Mouse (Mus musculus) v-Abl transformed pro-B cells (cell line): ENCODE results near the gene Nlgn3.
"Not testable (repeated sequence)": the region's sequence is repeated elsewhere in the genome, so short reads cannot be mapped to it uniquely, and the experiment has no call there.

ENCODE experiments used
- in situ Hi-C, 2 experiments: fragments of 400-800 bp; cut with MboI; formaldehyde crosslinking; loops; one replicate each; pipeline ENCODE4 v1.15.1; 2025; ENCODE audit not compliant: unreplicated experiment in 2 of 2

The Nlgn3 gene

GRCm38 (mm10) chrX:101351188-101351587 lies 52.2 kb downstream of the Nlgn3 start:
- in situ Hi-C loops, result no loop called here

GRCm38 (mm10) chrX:101358902-101359301 lies 59.9 kb downstream of the Nlgn3 start:
- in situ Hi-C loops, result not testable (repeated sequence)

GRCm38 (mm10) chrX:101369001-101369400 lies 70.0 kb downstream of the Nlgn3 start:
- in situ Hi-C loops, result no loop called here

- in situ Hi-C loops, result no loop called here
Measured at GRCm38 (mm10) chrX:101370573-101370972, 71.6 kb downstream of the Nlgn3 start.

GRCm38 (mm10) chrX:101372946-101373345 lies 74.0 kb downstream of the Nlgn3 start:
- in situ Hi-C loops, result no loop called here
